Mouse (Mus musculus): ENCODE measurements around the gene Gm49388. TPM values are rescaled to one million over a fixed set of nuclear protein-coding genes. Genes with fewer than 3 reads are reported as not detected.

Gene Gm49388
- total and polyA plus RNA-seq, 2 experiments = not detected

DNA sequence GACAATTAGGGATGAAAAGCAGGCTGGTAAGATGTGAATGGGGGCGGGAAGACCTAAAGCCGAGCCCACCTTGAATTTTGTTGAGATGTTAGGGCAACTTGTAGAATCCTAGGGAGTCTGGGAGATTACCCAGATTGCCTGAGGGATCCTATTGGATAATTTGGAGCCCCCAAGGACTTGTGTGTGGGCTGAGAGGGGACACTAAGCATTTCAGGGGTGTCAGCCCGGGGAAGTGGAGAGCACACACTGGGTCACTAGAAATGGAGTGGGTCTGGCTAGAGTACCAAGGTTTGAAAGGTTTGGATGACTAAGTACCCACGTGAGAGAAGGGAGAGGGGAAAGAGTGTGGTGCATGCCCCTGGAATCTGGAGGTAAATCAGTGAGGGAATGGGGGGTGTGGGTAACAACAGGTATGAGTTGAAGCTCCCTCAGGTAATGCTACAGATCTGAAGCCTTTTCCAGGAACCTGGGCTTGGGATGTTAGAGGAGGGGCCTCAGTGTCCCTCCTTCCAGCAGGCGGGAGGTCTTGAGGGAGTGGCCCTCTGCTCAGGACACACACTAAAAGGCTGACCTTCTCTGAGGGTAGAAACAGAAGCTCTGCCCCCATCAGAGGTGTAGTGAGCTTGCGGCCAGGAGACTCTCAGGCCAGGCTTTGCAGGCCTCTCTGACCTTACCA is 37.7 kb upstream of the Gm49388 start:
- Histone ChIP-seq H3K9ac (ENCODE audit: low read depth, low read length) (no peak overlapping the region), H3K27me3 (ENCODE audit: control insufficient read depth, insufficient read depth, low read length) (no peaks in the 10 kb centered on the region), H3K27ac (replicated peaks; ENCODE audit: insufficient read depth, low read depth, low read length) (no peak overlapping the region), H3K4me3 (ENCODE audit: insufficient read depth, low read depth, low read length) (no peak overlapping the region), H3K4me1 (ENCODE audit: control insufficient read depth, insufficient read depth, low read length) (peaks cover 2% of the 10 kb centered on the region; the same call in 1 of the 2 replicates), H3K79me2 (ENCODE audit: control insufficient read depth, insufficient read depth, low read length) (no peaks in the 10 kb centered on the region), H3K36me3 (ENCODE audit: control insufficient read depth, insufficient read depth, low read length) (peaks cover 5% of the 10 kb centered on the region; the same call in 1 of the 2 replicates)
- 89% methylated on average over 6 of the region's 6 CpGs for WGBS
- no peak for DNase-seq (ENCODE audit: extremely low read depth, low read depth, low spot score)
- TF ChIP-seq POLR2A (IDR thresholded peaks at IDR 0.05; ENCODE audit: extremely low read depth, insufficient read depth, low read length) (no peak), CTCF (IDR thresholded peaks at IDR 0.05; ENCODE audit: low read depth, low read length) (no peak)

DNA sequence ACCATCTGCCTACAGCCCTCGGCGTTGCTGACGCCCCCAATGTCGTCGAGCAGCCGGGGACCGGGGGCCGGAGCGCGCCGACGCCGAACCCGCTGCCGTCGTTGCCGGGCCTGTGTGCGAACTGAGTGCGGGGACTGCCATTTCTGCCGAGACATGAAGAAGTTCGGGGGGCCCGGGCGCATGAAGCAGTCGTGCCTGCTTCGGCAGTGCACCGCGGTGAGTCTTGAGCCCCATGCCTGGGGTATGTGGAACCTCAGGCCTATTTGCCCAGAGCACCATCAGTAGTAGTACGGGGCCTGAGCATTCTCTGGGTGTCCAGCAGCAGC is 37.2 kb upstream of the Gm49388 start:
- H3K4me3 ChIP-seq (ENCODE audit: insufficient read depth, low read depth, low read length) = no peak overlapping the region
- TF ChIP-seq POLR2A (IDR thresholded peaks at IDR 0.05; ENCODE audit: extremely low read depth, insufficient read depth, low read length) (no peak), CTCF (IDR thresholded peaks at IDR 0.05; ENCODE audit: low read depth, low read length) (no peak)

DNA sequence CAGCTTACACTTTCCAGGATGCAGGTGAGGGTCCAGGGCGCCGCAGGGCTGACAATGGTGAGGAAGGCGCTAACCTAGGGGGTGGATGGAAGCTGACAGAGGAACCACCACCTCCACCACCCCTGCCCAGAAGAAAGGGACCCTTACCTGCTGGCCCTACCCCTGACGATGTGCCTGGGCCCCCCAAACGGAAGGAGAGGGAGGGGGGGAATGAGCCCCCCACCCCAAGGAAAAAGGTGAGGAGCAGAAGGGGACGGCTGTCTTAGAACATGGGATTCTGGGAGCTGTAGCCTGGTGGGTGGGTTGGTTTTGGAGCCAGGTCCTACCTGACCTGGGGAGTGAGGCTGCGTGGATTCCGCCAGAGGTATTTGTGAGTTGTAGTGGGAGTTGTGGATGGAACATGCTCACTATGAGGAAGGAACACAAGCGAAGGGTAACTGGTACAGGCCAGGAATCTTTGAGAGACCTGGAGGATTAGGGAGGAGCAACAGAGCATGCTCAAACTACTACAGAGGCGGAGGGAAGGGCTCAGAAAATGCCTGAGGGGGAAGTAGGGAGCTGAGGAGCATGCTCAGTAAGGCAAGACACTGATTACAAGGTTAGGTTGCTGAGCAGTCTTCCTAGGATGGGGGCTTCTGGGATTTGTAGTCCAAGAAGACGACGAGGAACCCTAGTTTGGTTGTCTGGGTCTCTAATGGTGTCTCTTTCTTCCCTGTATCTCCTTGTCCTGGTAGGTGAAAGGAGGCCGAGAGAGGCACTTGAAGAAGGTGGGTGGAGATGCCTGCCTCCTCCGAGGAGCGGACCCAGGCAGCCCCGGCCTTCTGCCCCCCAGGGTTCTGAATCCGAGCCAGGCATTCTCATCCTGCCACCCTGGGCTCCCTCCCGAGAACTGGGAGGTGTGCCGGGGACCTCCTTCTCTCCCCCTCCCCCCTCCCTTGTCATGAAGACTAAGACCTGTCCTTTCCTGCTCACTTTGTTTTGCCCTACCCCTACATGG is 35.0 kb upstream of the Gm49388 start:
- TF ChIP-seq POLR2A (IDR thresholded peaks at IDR 0.05; ENCODE audit: extremely low read depth, insufficient read depth, low read length) (no peak), CTCF (IDR thresholded peaks at IDR 0.05; ENCODE audit: low read depth, low read length) (no peak)
- Histone ChIP-seq H3K27me3 (ENCODE audit: control insufficient read depth, insufficient read depth, low read length) (no peaks in the 10 kb centered on the region), H3K4me1 (ENCODE audit: control insufficient read depth, insufficient read depth, low read length) (no peaks in the 10 kb centered on the region), H3K9ac (ENCODE audit: low read depth, low read length) (no peak overlapping the region), H3K79me2 (ENCODE audit: control insufficient read depth, insufficient read depth, low read length) (no peaks in the 10 kb centered on the region), H3K36me3 (ENCODE audit: control insufficient read depth, insufficient read depth, low read length) (peaks cover 7% of the 10 kb centered on the region; the same call in 1 of the 2 replicates), H3K27ac (replicated peaks; ENCODE audit: insufficient read depth, low read depth, low read length) (no peak overlapping the region), H3K4me3 (ENCODE audit: insufficient read depth, low read depth, low read length) (no peak overlapping the region)
- WGBS = 94% methylated on average over 19 of the region's 19 CpGs
- no peak for DNase-seq (ENCODE audit: extremely low read depth, low read depth, low spot score)

More for the DNA sequence above, 37.2 kb upstream of the Gm49388 start:
- no peak overlapping the region for H3K9ac ChIP-seq (ENCODE audit: low read depth, low read length)
- peaks cover 7% of the 10 kb centered on the region; the same call in 1 of the 2 replicates for H3K36me3 ChIP-seq (ENCODE audit: control insufficient read depth, insufficient read depth, low read length)
- no peak for DNase-seq (ENCODE audit: extremely low read depth, low read depth, low spot score)
- no peak overlapping the region for H3K27ac ChIP-seq (replicated peaks; ENCODE audit: insufficient read depth, low read depth, low read length)
- no peaks in the 10 kb centered on the region for H3K27me3 ChIP-seq (ENCODE audit: control insufficient read depth, insufficient read depth, low read length)
- peaks cover 2% of the 10 kb centered on the region; the same call in 1 of the 2 replicates for H3K4me1 ChIP-seq (ENCODE audit: control insufficient read depth, insufficient read depth, low read length)
- H3K79me2 ChIP-seq (ENCODE audit: control insufficient read depth, insufficient read depth, low read length) = no peaks in the 10 kb centered on the region
- 95% methylated on average over 28 of the region's 28 CpGs for WGBS

DNA sequence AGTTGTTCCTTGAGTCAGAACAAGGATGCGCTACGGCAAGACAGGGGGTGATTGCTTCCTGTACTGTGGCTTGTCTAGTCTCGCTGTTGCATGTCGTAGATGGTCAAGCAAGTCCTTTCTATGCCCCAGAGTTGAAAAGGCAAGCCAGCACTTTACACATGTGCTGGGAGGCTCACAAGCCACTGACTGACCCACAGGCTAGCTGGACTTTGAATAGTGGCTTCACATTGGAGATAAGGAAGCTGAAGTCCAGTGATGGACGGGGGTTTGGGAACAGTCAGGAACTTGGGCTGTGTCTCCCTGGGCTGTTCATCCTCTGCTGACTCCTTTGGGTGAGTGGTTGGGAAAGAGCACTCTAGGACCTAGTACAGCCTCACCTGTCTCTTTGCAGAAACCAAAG is 33.8 kb upstream of the Gm49388 start:
- Histone ChIP-seq H3K9ac (ENCODE audit: low read depth, low read length) (no peak overlapping the region), H3K27ac (replicated peaks; ENCODE audit: insufficient read depth, low read depth, low read length) (no peak overlapping the region), H3K27me3 (ENCODE audit: control insufficient read depth, insufficient read depth, low read length) (no peaks in the 10 kb centered on the region), H3K4me3 (ENCODE audit: insufficient read depth, low read depth, low read length) (no peak overlapping the region), H3K36me3 (ENCODE audit: control insufficient read depth, insufficient read depth, low read length) (peaks cover 7% of the 10 kb centered on the region; the same call in 1 of the 2 replicates), H3K79me2 (ENCODE audit: control insufficient read depth, insufficient read depth, low read length) (no peaks in the 10 kb centered on the region), H3K4me1 (ENCODE audit: control insufficient read depth, insufficient read depth, low read length) (no peaks in the 10 kb centered on the region)
- DNase-seq (ENCODE audit: extremely low read depth, low read depth, low spot score) = no peak
- TF ChIP-seq POLR2A (IDR thresholded peaks at IDR 0.05; ENCODE audit: extremely low read depth, insufficient read depth, low read length) (no peak), CTCF (IDR thresholded peaks at IDR 0.05; ENCODE audit: low read depth, low read length) (no peak)
- 94% methylated on average over 5 of the region's 5 CpGs for WGBS

DNA sequence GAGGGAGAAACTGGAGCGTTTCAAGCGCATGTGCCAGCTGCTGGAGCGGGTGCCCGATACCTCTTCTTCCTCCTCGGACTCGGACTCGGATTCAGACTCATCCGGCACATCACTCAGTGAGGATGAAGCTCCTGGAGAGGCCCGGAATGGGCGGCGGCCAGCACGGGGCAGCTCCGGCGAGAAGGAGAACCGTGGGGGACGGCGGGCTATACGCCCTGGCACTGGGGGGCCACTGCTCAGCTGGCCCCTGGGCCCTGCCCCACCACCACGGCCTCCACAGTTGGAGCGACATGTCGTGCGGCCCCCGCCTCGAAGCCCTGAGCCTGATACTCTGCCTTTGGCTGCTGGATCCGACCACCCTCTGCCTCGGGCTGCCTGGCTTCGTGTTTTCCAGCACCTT is 33.3 kb upstream of the Gm49388 start:
- Histone ChIP-seq H3K36me3 (ENCODE audit: control insufficient read depth, insufficient read depth, low read length) (peaks cover 7% of the 10 kb centered on the region; the same call in 1 of the 2 replicates), H3K9ac (ENCODE audit: low read depth, low read length) (no peak overlapping the region), H3K4me1 (ENCODE audit: control insufficient read depth, insufficient read depth, low read length) (no peaks in the 10 kb centered on the region), H3K27ac (replicated peaks; ENCODE audit: insufficient read depth, low read depth, low read length) (no peak overlapping the region), H3K79me2 (ENCODE audit: control insufficient read depth, insufficient read depth, low read length) (no peaks in the 10 kb centered on the region), H3K27me3 (ENCODE audit: control insufficient read depth, insufficient read depth, low read length) (no peaks in the 10 kb centered on the region), H3K4me3 (ENCODE audit: insufficient read depth, low read depth, low read length) (no peak overlapping the region)
- 97% methylated on average over 27 of the region's 27 CpGs for WGBS
- no peak for DNase-seq (ENCODE audit: extremely low read depth, low read depth, low spot score)
- TF ChIP-seq POLR2A (IDR thresholded peaks at IDR 0.05; ENCODE audit: extremely low read depth, insufficient read depth, low read length) (no peak), CTCF (IDR thresholded peaks at IDR 0.05; ENCODE audit: low read depth, low read length) (no peak)
